Mouse (Mus musculus): Measurements from ENCODE around the gene Tcf19. TPM values are rescaled to one million over a fixed set of nuclear protein-coding genes. Genes with fewer than 3 reads are reported as not detected.

Gene Tcf19
- 10.5 and 11.8 TPM in 2 replicates for polyA plus RNA-seq (2015; fragmentation: Nextera tagmentation; extraction: Ambion mirVana)

GRCm38 (mm10) chr17:35516652-35517500, at the start of gene Tcf19, which contains the start of gene Cchcr1:
Tcf19 (minus strand) TSS chr17:35516824.
Cchcr1 (plus strand) TSS chr17:35517100.

DNA sequence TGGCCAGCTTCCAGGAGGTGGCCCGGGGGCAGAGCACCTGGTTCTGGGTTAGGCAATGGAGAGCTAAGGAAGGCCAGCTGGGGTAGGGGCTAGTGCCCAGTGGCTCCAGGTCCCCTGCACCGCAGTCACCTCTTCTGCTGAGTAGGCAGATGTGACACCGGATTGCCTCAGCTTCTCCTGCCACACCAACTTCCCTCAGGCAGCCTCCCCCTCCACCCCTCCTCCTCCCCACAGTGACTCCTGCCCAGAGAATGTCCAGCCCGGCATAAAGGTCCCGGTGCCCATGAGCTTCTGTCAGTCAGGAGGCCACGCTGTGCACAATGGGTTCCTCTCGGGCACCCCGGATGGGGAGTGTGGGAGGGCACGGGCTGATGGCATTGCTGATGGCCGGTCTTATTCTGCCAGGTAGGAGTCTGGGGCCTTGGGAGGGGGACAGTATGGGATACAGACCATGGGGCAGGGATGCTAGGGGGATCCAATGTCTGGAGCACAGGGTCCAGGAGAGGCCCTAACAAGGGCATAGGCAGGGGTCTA, 35.3 kb upstream of the Tcf19 start, which contains the start of gene Cdsn:
Gene Cdsn (plus strand): TSS at position 248 of the 534 bp plus-strand sequence.

GRCm38 (mm10) chr17:35532901-35533300, 16.3 kb upstream of the Tcf19 start, which contains the start of gene Psors1c2:
Psors1c2 (plus strand) TSS chr17:35533201.

DNA sequence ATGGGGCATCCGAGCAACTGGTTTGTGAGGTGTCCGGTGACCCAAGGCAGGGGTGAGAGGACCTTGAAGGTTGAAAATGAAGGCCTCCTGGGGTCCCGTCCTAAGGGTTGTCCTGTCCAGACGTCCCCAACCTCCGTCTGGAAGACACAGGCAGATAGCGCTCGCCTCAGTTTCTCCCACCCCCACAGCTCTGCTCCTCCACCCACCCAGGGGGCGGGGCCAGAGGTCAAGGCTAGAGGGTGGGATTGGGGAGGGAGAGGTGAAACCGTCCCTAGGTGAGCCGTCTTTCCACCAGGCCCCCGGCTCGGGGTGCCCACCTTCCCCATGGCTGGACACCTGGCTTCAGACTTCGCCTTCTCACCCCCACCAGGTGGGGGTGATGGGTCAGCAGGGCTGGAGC, 10.8 kb downstream of the Tcf19 start, which contains the start of gene Pou5f1:
Gene Pou5f1 (plus strand): TSS at position 243 of the 400 bp plus-strand sequence.

GRCm38 (mm10) chr17:35469842-35470751, 46.5 kb downstream of the Tcf19 start, which contains the start of gene H2-Q10:
H2-Q10 (plus strand) TSS chr17:35470089.

Other genes starting within 250 kb of the Tcf19 start
- gene H2-Q1, start 196.4 kb downstream of the Tcf19 start, polyA plus RNA-seq (2015; fragmentation: Nextera tagmentation; extraction: Ambion mirVana) = 0.65 and 1.1 TPM in 2 replicates
- 9.1 and 10.5 TPM in 2 replicates for gene H2-Q2, start 174.6 kb downstream of the Tcf19 start, polyA plus RNA-seq (2015; fragmentation: Nextera tagmentation; extraction: Ambion mirVana)
- 0.97 and 1.9 TPM in 2 replicates for gene H2-Q4, start 137.2 kb downstream of the Tcf19 start, polyA plus RNA-seq (2015; fragmentation: Nextera tagmentation; extraction: Ambion mirVana)
- 0.92 and 1.9 TPM in 2 replicates for gene H2-Q6, start 92.0 kb downstream of the Tcf19 start, polyA plus RNA-seq (2015; fragmentation: Nextera tagmentation; extraction: Ambion mirVana)
- 4.0 and 6.8 TPM in 2 replicates for gene H2-Q7, start 77.7 kb downstream of the Tcf19 start, polyA plus RNA-seq (2015; fragmentation: Nextera tagmentation; extraction: Ambion mirVana)
- 0.56 and 0.66 TPM in 2 replicates for gene H2-Q10, start 46.7 kb downstream of the Tcf19 start, polyA plus RNA-seq (2015; fragmentation: Nextera tagmentation; extraction: Ambion mirVana)
- gene Pou5f1, start 10.8 kb downstream of the Tcf19 start, polyA plus RNA-seq (2015; fragmentation: Nextera tagmentation; extraction: Ambion mirVana) = not detected in 2 replicates
- gene Cchcr1, start 276 bp upstream of the Tcf19 start, polyA plus RNA-seq (2015; fragmentation: Nextera tagmentation; extraction: Ambion mirVana) = 2.6 and 3.4 TPM in 2 replicates
- gene Psors1c2, start 16.4 kb upstream of the Tcf19 start, polyA plus RNA-seq (2015; fragmentation: Nextera tagmentation; extraction: Ambion mirVana) = 0.28 and 0.44 TPM in 2 replicates
- gene Cdsn, start 35.3 kb upstream of the Tcf19 start, polyA plus RNA-seq (2015; fragmentation: Nextera tagmentation; extraction: Ambion mirVana) = 0.05 TPM in 1 of 2 replicates, not detected in the other
- not detected in 2 replicates for gene 2300002M23Rik, start 50.6 kb upstream of the Tcf19 start, polyA plus RNA-seq (2015; fragmentation: Nextera tagmentation; extraction: Ambion mirVana)
- not detected in 2 replicates for gene Sfta2, start 84.7 kb upstream of the Tcf19 start, polyA plus RNA-seq (2015; fragmentation: Nextera tagmentation; extraction: Ambion mirVana)
- gene Gm9573, start 109.8 kb upstream of the Tcf19 start, polyA plus RNA-seq (2015; fragmentation: Nextera tagmentation; extraction: Ambion mirVana) = not detected in 2 replicates
- gene Mucl3, start 126.9 kb upstream of the Tcf19 start, polyA plus RNA-seq (2015; fragmentation: Nextera tagmentation; extraction: Ambion mirVana) = 0.08 TPM in 1 of 2 replicates, not detected in the other
- gene Vars2, start 150.8 kb upstream of the Tcf19 start, polyA plus RNA-seq (2015; fragmentation: Nextera tagmentation; extraction: Ambion mirVana) = 11.0 and 15.0 TPM in 2 replicates
- 23.4 and 23.8 TPM in 2 replicates for gene Gtf2h4, start 156.9 kb upstream of the Tcf19 start, polyA plus RNA-seq (2015; fragmentation: Nextera tagmentation; extraction: Ambion mirVana)
- 66.1 and 70.3 TPM in 2 replicates for gene Ddr1, start 187.8 kb upstream of the Tcf19 start, polyA plus RNA-seq (2015; fragmentation: Nextera tagmentation; extraction: Ambion mirVana)

All from neural tube, postnatal 0 days (tissue).